Mouse (Mus musculus) gastrocnemius, postnatal 4 days (tissue): ENCODE measurements around the gene BC035947. TPM values are rescaled to one million over a fixed set of nuclear protein-coding genes. Genes with fewer than 3 reads are reported as not detected.
A peak's percentile ranks its signal among the peaks of the same experiment; 100 is the strongest.
"Not testable (repeated sequence)": the region's sequence is repeated elsewhere in the genome, so short reads cannot be mapped to it uniquely, and the experiment has no call there.

Experiments used
- DNase-seq, 2 experiments: peaks; one replicate each; pipeline ENCODE4 v3.0.0; 2021 to 2022; ENCODE audit warnings: low spot score in 2 of 2, mixed read lengths in 2 of 2
- total RNA-seq, 2 experiments: library from RNA; stranded (reverse); gene quantifications; 2 replicates each; pipeline ENCODE4 v1.2.3; 2021

BC035947 gene
- total RNA-seq, 2 experiments from 2014 or later, result not detected

DNA sequence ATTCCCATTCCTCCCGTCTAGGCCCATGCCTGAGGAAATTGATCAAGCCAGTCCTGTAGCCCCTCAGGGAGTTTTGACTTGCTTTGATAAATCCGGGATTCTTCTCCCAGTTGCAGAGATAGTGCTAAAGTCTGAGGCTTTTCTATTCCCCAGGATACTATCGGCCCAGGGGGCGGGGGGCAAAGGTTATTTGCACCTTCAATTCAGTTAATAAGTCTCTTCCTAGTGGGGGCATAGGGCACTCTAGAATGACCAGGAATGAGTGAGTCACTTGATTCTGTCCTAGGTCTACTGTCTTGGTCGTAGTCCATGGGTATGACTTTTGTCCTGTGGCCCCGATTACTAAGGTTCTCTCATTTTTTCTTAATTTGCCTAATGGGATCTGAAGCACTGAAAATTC is 9.4 kb downstream of the BC035947 start:
- no peak for DNase-seq

DNA sequence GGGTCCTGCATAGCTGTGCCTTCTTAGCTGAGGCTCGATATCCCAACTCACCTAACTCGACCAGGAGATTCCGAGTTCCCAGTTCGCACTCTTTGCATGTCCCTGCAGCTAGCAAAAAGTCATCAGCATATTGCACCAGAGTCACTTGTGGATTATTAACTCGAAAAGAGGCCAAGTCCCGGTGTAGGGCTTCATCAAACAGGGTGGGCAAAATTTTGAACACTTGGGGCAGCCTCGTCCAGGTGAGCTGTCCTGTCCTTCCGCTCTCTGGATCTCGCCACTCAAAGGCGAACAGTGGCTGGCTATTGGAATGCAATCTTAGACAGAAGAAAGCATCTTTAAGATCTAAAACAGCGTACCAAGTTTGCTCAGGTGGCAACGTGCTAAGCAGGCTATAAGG is 10.1 kb downstream of the BC035947 start:
- not testable (repeated sequence) for DNase-seq

DNA sequence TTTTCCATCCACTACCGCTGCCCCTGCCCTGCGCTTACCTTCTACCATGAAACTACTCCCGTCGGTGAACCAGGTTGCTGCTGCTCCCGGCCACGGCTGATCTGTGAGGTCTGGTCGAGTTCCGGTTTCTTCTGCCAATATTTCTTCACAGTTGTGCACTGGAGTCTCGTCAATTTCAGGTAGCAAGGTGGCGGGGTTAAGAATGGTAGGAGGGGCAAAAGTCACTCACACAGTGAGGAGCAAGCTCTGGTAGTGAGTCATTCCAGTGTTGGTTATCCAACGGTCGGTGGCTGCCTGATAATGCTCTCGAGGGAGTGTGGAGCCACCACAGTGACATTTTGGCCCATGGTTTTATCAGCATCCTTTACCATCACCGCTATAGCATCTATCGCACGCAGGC is 10.9 kb downstream of the BC035947 start:
- no peak for DNase-seq

DNA sequence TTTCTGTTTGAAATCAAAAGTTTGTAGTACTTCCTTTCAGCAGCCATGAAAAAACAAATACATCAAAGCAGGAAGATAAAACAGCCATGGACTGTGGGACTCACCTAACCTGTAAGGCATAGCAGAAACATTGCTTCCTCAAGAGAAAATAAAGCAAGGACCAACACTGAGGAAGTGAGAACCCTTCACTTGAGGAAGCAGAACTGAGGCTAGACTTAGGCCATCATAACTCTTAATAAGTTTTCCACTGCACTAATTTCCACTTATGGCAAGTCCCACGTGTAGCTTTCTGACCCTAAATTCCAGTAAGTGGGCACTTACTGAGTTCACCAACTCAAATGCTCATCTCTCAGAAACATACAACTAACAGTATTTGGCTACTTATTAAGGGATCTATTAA is 21.8 kb downstream of the BC035947 start:
- no peak for DNase-seq

DNA sequence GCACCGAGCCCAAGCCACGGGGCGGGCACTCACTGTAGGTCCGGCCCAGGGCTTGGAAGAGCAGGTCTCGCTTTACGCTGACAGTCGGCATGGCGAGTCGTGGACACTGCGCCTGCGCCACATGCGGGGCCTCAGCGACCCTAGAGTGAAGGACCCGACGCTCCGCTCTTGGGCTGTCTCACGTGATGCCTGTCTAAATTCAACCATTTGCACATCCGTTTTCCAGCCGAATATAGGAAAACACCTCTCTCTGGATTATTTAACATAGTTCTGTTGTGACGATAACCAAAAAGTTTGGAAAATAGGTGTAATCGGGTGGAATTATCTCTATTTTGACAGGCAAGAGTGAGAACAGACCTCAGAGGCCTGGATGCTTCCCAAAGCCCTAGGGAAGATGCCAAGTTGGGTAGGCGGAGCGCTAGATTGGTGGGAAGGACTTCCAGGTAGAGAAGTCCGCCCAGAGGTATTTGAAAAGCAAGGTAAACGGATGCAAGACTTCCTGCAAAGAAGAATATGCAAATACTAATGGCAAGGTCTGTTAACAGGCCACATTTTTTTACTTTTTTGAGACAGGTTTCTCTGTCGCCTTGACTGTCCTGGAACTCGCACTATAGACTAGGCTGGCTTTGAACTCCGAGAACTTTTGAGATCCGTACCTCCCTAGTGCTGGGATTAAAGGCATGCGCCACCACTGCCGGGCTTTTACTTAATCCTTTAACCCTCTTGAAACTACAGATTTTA is 23.0 kb downstream of the BC035947 start, which contains the start of gene Farsb:
Gene Farsb (minus strand): TSS at position 146 of the 741 bp plus-strand sequence.
- peak; percentile 89 to 91 for DNase-seq

DNA sequence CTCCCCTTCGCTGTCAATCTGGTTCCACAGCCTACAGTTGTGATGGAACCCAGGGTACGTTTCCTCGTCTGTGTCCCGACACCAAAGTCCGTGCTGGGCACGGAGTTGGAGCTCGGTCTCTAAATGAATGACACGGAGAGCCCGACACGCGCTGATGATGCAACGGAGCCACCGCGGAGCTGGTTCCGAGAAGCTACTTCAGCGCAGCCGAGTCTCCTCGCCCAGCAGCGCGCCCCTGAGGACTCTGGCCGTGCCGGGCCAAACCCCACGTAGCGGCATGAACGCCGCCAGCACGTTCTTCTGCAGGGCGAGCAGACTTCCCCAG is 23.6 kb downstream of the BC035947 start:
- DNase-seq, result no peak

DNA sequence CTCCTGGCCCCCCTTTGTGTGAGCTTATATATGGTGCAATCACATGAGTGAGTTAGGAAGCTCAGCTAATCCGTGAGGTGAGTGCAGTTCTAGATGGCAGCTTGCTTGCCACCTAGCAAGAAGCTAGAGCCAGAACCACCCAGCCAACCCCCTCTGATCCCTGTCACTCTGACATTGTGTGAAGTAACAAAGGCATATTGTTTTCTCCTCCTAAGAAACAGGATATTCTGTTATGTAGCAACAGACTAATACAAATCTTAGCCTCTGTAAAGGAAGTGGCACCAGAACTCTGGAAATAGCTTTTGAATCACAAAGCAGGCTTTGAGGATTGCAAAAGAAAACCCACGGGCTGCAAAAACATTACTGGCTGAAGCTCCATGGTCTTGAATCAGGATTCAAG is 27.6 kb downstream of the BC035947 start:
- no peak for DNase-seq

DNA sequence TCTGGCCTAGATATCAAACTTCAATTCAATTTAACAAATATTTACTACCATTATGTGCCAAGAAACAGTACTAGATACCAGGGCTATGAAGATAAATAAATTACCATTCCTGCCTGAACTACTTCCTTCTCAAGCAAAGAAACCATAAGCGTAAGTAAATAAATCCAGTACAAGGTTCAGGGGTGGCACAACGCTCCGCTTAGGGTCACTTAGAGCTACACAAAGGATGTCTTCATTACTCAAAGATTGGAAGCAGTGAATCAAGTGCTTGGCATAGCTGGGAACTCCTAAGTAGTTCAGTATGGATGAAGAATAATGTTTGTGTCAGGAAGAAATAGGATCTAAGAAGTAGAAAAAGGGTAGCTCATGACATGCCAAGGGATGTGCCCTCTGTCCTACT is 28.5 kb downstream of the BC035947 start:
- no peak for DNase-seq

DNA sequence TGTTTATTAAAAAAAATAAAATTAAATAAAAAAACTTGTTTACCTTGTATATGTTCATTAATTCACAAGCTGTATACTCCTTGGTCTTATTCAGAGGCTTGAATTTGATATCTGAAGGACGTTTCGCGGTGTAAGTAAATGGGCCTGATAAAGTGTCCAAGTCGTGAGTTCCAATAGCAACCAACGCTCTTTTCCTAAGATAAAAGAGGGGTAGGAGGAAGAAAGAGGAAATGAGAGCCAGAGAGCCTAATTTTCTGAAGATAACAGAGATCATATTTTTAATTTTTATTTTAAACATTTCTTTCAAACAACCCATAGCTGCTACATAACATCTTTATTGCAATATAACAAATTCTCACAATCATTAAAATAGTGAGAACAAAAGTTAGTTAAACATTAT is 39.5 kb downstream of the BC035947 start:
- DNase-seq, result no peak

DNA sequence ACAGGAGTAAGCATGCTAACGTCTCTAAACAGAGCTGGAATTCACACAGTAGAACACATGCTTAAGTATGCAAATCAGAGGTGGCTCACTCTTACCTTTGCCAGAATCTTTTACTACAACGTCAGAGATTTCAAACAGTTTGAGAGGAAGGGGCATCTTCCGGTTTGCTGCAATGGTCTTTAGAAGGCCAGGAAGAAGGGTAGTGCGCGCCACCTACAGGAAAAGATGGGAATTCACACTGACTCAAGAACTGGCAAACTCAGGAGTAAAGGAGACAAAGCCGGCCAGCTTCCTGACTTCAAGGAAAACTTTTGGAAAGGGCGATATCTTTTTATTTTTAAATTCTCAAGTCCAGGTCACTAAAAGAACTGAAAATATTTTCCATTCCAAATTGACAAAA is 57.3 kb downstream of the BC035947 start:
- DNase-seq, result peak in 1 of 2 experiments; percentile 16

DNA sequence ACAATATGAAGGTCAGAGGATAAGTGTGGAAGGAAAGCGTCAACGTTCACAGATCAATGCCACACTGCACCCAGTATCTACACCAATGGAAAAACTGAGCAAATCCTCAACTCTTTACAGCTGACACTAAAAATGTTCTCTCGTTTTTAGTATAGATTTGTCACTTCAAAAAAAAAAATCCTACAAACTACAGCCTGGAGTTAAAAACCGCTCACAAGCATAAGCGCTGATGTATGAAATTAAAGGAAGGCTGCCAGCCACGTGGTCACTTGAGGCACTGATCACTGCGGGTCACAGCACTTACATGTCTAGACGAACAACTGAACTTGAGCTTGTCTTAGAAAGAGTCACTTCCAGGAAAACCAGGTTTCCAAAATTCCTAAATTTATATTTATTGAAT is 58.1 kb downstream of the BC035947 start:
- no peak for DNase-seq

DNA sequence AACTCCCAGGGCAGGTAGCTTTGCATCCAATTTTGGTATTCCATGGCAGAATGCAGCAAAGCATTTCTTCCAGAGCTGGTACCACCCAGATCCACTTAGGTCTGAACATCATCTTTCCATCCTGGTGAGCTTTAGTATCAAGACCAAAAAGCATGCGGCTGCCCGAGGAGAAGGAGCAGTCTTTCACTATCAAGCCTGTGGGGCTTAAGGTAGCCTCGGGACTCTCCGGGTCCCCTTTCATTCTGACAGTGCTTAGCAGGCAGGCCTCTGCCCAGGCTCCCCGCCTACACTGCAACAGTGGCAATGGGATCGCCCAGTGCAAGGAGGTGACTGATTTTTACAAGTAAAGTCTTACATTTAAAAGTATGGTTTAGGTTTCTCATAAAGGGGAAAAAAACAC is 59.4 kb downstream of the BC035947 start:
- DNase-seq, result no peak

DNA sequence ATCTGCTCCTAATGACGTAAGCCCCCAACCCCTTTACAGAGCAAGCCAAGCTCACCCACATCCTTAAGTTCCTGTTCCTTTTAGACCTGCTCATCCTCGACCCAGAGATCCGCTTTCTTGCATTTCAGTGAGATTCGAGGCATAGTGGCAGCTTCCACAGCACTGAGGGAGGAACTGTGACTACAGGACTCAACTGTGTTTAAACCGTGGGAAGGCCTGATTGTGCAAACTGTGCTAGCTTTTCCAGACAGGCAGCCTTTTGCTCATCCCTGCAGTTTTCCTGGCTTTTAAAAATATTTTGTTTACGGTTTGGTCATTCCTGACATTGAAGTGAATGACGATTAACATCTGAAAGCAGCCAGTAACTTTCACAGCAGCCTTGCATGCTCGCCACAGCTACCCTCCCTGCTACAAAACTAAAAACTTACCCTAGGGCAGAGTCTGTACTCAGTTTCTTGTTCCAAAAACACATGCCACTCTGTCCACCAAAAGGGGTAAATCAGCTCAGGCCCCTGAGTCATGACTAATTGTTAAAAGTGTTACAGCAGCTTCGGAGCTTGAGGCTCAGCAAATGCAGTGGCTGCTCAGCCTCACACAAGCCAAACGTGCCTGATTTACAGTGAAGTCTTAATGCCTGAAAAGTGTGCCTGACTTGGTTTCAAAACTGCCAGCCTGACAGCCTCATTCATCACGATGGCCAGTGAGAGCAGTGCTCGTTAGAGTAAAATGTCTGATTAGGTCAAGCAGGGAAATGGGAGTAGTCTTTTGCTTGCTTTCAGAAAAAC is 60.7 kb downstream of the BC035947 start:
- no peak for DNase-seq

DNA sequence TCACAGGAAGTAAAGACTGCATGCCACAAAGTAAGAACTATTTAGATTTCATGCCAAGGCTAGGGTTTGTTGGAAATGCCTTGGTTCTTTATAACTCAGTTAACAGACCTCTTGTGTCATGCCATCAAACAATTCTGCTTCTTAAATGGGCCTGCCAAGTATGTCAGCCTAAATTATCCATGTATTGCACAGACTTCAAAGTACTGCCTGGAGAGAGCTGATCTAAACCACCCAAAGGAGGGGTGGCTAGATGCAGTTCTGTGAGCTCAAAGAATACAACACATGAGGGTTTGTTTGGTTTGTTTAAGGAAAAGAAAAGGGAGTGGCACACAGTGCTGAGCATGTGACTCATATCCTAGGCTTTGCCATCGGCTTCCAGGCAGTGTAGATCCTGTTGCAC is 63.9 kb downstream of the BC035947 start:
- no peak for DNase-seq

Other genes with a start within 250 kb of the BC035947 start
- not detected for gene Sgpp2, start 201.8 kb downstream of the BC035947 start, total RNA-seq
- 10 to 100 TPM; 44.8 to 45.6 TPM for gene Farsb, start 23.3 kb downstream of the BC035947 start, total RNA-seq
- gene Mogat1, start 1.2 kb downstream of the BC035947 start, total RNA-seq, result not detected
- gene Acsl3, start 145.7 kb upstream of the BC035947 start, total RNA-seq, result 10 to 100 TPM; 40.0 to 40.5 TPM
- gene Utp14b, start 145.9 kb upstream of the BC035947 start, total RNA-seq, result 10 to 100 TPM in 1 of 2 experiments, 1 to 10 TPM in 1; 9.7 to 10.2 TPM